Mouse (Mus musculus) kidney, postnatal 36 days (tissue): ENCODE measurements around the gene Cacna1d.
A peak's percentile ranks its signal among the peaks of the same experiment; 100 is the strongest.

Source experiments
- DNase-seq, 2 experiments: peaks; one replicate each; pipeline ENCODE4 v3.0.0; 2021 to 2022; ENCODE audit warnings: mixed read lengths in 2 of 2

Gene Cacna1d

GRCm38 (mm10) chr14:30491342-30491741 lies at the start of gene Cacna1d:
Gene Cacna1d, minus strand, starts transcription at chr14:30491455.
- no peak for DNase-seq

GRCm38 (mm10) chr14:30533780-30534450 lies 42.7 kb upstream of the Cacna1d start:
- peak; percentile 71 to 75 for DNase-seq

- DNase-seq, result no peak
Observed at GRCm38 (mm10) chr14:30531896-30532295, 40.6 kb upstream of the Cacna1d start.

GRCm38 (mm10) chr14:30531431-30531830 lies 40.2 kb upstream of the Cacna1d start:
- no peak for DNase-seq

GRCm38 (mm10) chr14:30530726-30531269 lies 39.5 kb upstream of the Cacna1d start:
- peak; percentile 88 to 93 for DNase-seq

GRCm38 (mm10) chr14:30529454-30529853 lies 38.2 kb upstream of the Cacna1d start:
- DNase-seq, result no peak

GRCm38 (mm10) chr14:30528961-30529360 lies 37.7 kb upstream of the Cacna1d start:
- DNase-seq, result no peak

- DNase-seq, result no peak
Observed at GRCm38 (mm10) chr14:30528392-30528791, 37.1 kb upstream of the Cacna1d start.

- DNase-seq, result no peak
Observed at GRCm38 (mm10) chr14:30523356-30523755, 32.1 kb upstream of the Cacna1d start.

- DNase-seq, result no peak
Observed at GRCm38 (mm10) chr14:30519323-30519722, 28.1 kb upstream of the Cacna1d start.

GRCm38 (mm10) chr14:30515931-30516723 lies 24.9 kb upstream of the Cacna1d start:
- peak; percentile 42 to 48 for DNase-seq

- DNase-seq, result no peak
Observed at GRCm38 (mm10) chr14:30512896-30513295, 21.6 kb upstream of the Cacna1d start.

GRCm38 (mm10) chr14:30510214-30510763 lies 19.0 kb upstream of the Cacna1d start:
- DNase-seq, result no peak

GRCm38 (mm10) chr14:30504990-30505389 lies 13.7 kb upstream of the Cacna1d start:
- no peak for DNase-seq

GRCm38 (mm10) chr14:30498202-30498601 lies 6.9 kb upstream of the Cacna1d start:
- no peak for DNase-seq

- DNase-seq, result no peak
Observed at GRCm38 (mm10) chr14:30494998-30495397, 3.7 kb upstream of the Cacna1d start.

- DNase-seq, result no peak
Observed at GRCm38 (mm10) chr14:30493276-30493675, 2.0 kb upstream of the Cacna1d start.

- DNase-seq, result peak; percentile 96
Observed at GRCm38 (mm10) chr14:30479361-30479948, 11.8 kb downstream of the Cacna1d start, which contains the start of gene Dcp1a. Gene Dcp1a, plus strand, starts transcription at chr14:30479535.

- DNase-seq, result peak; percentile 47
Observed at GRCm38 (mm10) chr14:30474416-30474815, 16.8 kb downstream of the Cacna1d start.

GRCm38 (mm10) chr14:30473605-30474004 lies 17.6 kb downstream of the Cacna1d start:
- no peak for DNase-seq

GRCm38 (mm10) chr14:30463312-30463711 lies 27.9 kb downstream of the Cacna1d start:
- DNase-seq, result no peak

GRCm38 (mm10) chr14:30459891-30460523 lies 31.2 kb downstream of the Cacna1d start:
- DNase-seq, result peak; percentile 75 to 91

GRCm38 (mm10) chr14:30458820-30459219 lies 32.4 kb downstream of the Cacna1d start:
- DNase-seq, result no peak
